Mouse (Mus musculus) forebrain, postnatal 0 days (tissue): ENCODE data around the gene Cga. TPM values are rescaled to one million over a fixed set of nuclear protein-coding genes. Genes with fewer than 3 reads are reported as not detected.

Experiments used
- ATAC-seq: fragments of 200-750 bp; cut with Nextera tagmentation; 2 replicates; pipeline ENCODE4 v1.8.0; 2017; ENCODE audit warnings: mild to moderate bottlenecking, moderate library complexity
- DNase-seq: peaks from one replicate; pipeline ENCODE4 v3.0.0-alpha.2; 2015
- H3K27ac ChIP-seq: fragments of 300-500 bp; sonication (generic); 2 replicates; pipeline ENCODE4 v1.5.1; 2014; ENCODE audit warnings: low read depth, mild to moderate bottlenecking, antibody characterized with exemption, low read length, moderate library complexity, mixed read lengths
- H3K27me3 ChIP-seq: fragments of 300-500 bp; sonication (generic); 2 replicates; pipeline ENCODE4 v1.6.1; 2014; ENCODE audit warnings: mild to moderate bottlenecking, low read length, mixed read lengths; ENCODE audit not compliant: insufficient read depth
- H3K36me3 ChIP-seq: fragments of 300-500 bp; sonication (generic); 2 replicates; pipeline ENCODE4 v1.6.1; 2014; ENCODE audit warnings: mild to moderate bottlenecking, moderate library complexity; ENCODE audit not compliant: insufficient read depth
- H3K4me1 ChIP-seq: fragments of 300-500 bp; sonication (generic); 2 replicates; pipeline ENCODE4 v1.6.1; 2014; ENCODE audit warnings: antibody characterized with exemption; ENCODE audit not compliant: insufficient read depth
- H3K4me2 ChIP-seq: fragments of 300-500 bp; sonication (generic); 2 replicates; pipeline ENCODE4 v1.6.1; 2014; ENCODE audit warnings: low read depth, mild to moderate bottlenecking, moderate library complexity
- H3K4me3 ChIP-seq: fragments of 300-500 bp; sonication (generic); 2 replicates; pipeline ENCODE4 v1.5.1; 2014; ENCODE audit warnings: low read depth, low read length, mixed read lengths
- H3K9ac ChIP-seq: fragments of 300-500 bp; sonication (generic); 2 replicates; pipeline ENCODE4 v1.6.1; 2014; ENCODE audit warnings: mild to moderate bottlenecking
- H3K9me3 ChIP-seq: fragments of 300-500 bp; sonication (generic); 2 replicates; pipeline ENCODE4 v1.6.1; 2016; ENCODE audit warnings: low read length
- CTCF ChIP-seq: sonication (generic); IDR thresholded peaks from 2 replicates; pipeline ENCODE4 v1.5.1; 2016; ENCODE audit warnings: antibody characterized with exemption, control low read depth, low read depth
- WGBS: fragments of 180-500 bp; shearing (Covaris S2); extraction: QIAGEN DNeasy Blood & Tissue Kit; methylation state at CpG from one replicate; pipeline ENCODE4 v1.1.7; 2014; 5-methylcytosine and 5-hydroxymethylcytosine counted together
- polyA plus RNA-seq: library from polyadenylated mRNA; unstranded; fragments of >200 nt; fragmentation: Nextera tagmentation; extraction: Ambion mirVana; gene quantifications from 2 replicates; pipeline ENCODE4 v1.2.1, GENCODE M21; 2015
- total RNA-seq: library from RNA; depleted of rRNA; stranded (reverse); fragments of >200 nt; gene quantifications from 2 replicates; pipeline ENCODE4 v1.2.3, GENCODE M21; 2014

The Cga gene
- total and polyA plus RNA-seq, 2 experiments from 2014 or later, result not detected

DNA sequence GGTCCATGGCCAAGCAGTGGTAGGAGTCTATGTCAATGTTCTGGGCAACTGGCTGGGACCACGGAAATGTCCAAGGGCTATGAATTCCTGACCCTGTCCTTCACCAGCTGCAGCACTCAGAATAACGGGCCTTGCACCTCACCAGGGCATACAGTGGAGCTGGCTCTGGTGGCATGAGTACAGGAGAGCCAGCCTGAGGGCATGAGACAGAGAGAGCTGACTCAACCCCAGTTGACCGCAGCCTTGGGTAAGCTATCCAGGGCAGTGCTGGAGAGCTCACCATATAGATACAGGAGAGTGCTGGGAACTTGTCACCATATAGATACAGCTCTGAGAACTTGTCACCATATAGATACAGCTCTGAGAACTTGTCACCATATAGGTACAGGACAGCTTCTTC is 34.2 kb upstream of the Cga start:
- Histone ChIP-seq H3K27ac (no peak overlapping the region), H3K27me3 (no peaks in the 10 kb centered on the region), H3K36me3 (no peaks in the 10 kb centered on the region), H3K4me1 (no peaks in the 10 kb centered on the region), H3K9me3 (no peaks in the 10 kb centered on the region), H3K4me2 (no peak overlapping the region), H3K9ac (no peak overlapping the region), H3K4me3 (no peak overlapping the region)
- no peak for ATAC-seq
- TF ChIP-seq CTCF, result no peak
- 96% methylated on average over 3 of the region's 3 CpGs for WGBS
- no peak for DNase-seq

GRCm38 (mm10) chr4:34861438-34861837 is 32.1 kb upstream of the Cga start:
- H3K27me3 ChIP-seq, result no peaks in the 10 kb centered on the region
- no peak for TF ChIP-seq CTCF
- no peak overlapping the region for H3K4me2 ChIP-seq
- no peak overlapping the region for H3K9ac ChIP-seq
- H3K9me3 ChIP-seq, result no peaks in the 10 kb centered on the region
- H3K27ac ChIP-seq, result no peak overlapping the region
- no peaks in the 10 kb centered on the region for H3K36me3 ChIP-seq
- DNase-seq, result no peak
- no peak overlapping the region for H3K4me3 ChIP-seq
- ATAC-seq, result no peak
- 91% methylated on average over 3 of the region's 3 CpGs for WGBS
- H3K4me1 ChIP-seq, result no peaks in the 10 kb centered on the region

DNA sequence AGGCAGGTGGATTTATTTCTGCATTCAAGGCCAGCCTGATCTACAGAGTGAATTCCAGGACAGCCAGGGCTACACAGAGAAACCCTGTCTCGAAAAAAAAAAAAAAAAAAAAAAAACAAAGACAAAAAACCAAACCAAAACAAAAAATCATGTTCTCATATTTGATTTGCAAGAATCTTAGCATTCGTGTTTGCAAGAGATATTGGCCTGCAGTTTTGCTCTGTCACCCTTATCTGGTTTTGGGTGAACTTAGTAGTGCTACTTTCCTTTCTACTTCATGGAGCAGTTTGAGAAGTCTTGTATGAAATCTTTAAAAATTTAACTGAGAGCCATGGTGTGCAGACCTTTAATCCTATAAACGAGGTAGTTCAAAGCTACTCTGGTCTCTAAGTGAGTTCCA is 23.8 kb upstream of the Cga start:
- TF ChIP-seq CTCF, result no peak
- 70% methylated on average over 3 of the region's 3 CpGs for WGBS
- no peak for DNase-seq
- Histone ChIP-seq H3K9me3 (no peaks in the 10 kb centered on the region), H3K36me3 (no peaks in the 10 kb centered on the region), H3K4me2 (no peak overlapping the region), H3K27ac (no peak overlapping the region), H3K4me3 (no peak overlapping the region), H3K4me1 (no peaks in the 10 kb centered on the region), H3K9ac (no peak overlapping the region), H3K27me3 (no peaks in the 10 kb centered on the region)
- no peak for ATAC-seq

- ATAC-seq (no peak), DNase-seq (no peak)
- Histone ChIP-seq H3K4me1 (peaks cover 3% of the 10 kb centered on the region; the same call in 1 of the 2 replicates), H3K4me3 (no peak overlapping the region), H3K9me3 (no peaks in the 10 kb centered on the region), H3K4me2 (no peak overlapping the region), H3K27ac (no peak overlapping the region), H3K27me3 (no peaks in the 10 kb centered on the region), H3K36me3 (no peaks in the 10 kb centered on the region), H3K9ac (no peak overlapping the region)
- no peak for TF ChIP-seq CTCF
- WGBS, result 95% methylated on average over 4 of the region's 4 CpGs
Observed at GRCm38 (mm10) chr4:34872896-34873495, 20.6 kb upstream of the Cga start.

DNA sequence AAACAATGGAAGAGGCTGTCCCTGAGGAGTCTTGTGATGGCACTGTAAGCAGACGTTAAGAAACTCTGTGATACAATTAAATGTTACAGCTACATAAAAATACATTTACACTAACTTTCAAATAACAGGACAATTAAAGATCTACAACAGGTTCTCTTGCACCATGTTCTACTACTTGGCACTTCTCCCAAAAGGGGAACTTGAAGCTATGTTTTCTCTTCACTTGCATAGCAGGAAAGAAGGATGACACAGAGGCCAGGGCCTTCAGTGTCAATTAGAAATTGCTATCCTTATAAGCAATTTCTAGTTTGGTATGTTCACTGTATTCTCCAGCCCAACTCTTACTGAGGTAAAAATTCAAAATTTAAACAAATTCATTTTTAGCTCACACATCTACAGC is 19.3 kb upstream of the Cga start:
- H3K9me3 ChIP-seq, result no peaks in the 10 kb centered on the region
- WGBS, result 66% methylated on average over 1 of the region's 1 CpGs
- no peak overlapping the region for H3K4me2 ChIP-seq
- no peak overlapping the region for H3K9ac ChIP-seq
- no peak for DNase-seq
- no peak overlapping the region for H3K4me3 ChIP-seq
- H3K27ac ChIP-seq, result no peak overlapping the region
- no peaks in the 10 kb centered on the region for H3K27me3 ChIP-seq
- no peak for TF ChIP-seq CTCF
- H3K4me1 ChIP-seq, result peaks cover 3% of the 10 kb centered on the region; the same call in 1 of the 2 replicates
- no peaks in the 10 kb centered on the region for H3K36me3 ChIP-seq
- no peak for ATAC-seq

- no peak for TF ChIP-seq CTCF
- Histone ChIP-seq H3K9me3 (no peaks in the 10 kb centered on the region), H3K9ac (no peak overlapping the region), H3K27ac (no peak overlapping the region), H3K4me1 (peaks cover 7% of the 10 kb centered on the region), H3K4me3 (peak overlapping the region; percentile 100; the same call in 1 of the 2 replicates), H3K27me3 (no peaks in the 10 kb centered on the region), H3K4me2 (peak overlapping the region; percentile 54), H3K36me3 (no peaks in the 10 kb centered on the region)
- DNase-seq (no peak), ATAC-seq (no peak)
- 85% methylated on average over 10 of the region's 10 CpGs for WGBS
Observed at GRCm38 (mm10) chr4:34880921-34881650, 12.5 kb upstream of the Cga start.

DNA sequence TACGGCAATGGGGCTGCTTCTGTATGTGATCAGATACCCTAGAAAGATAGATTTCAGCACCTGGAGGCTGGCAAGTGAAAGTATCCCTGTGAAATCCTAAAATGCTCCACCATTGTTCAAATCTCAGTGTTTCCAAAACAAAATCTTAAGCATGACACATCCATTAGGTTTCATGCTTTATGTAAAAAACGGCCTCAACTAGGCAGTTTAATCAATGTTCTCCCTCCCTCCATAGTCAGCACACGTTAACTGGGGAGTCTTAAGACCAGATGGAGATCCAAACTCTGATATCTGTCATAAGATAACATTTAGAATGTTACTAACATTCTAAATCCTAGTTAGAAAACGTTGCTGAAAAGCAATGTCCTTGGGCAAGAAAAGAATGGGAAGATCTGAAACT is 11.7 kb upstream of the Cga start:
- no peaks in the 10 kb centered on the region for H3K9me3 ChIP-seq
- 10% methylated on average over 4 of the region's 4 CpGs for WGBS

More for the DNA sequence above, 11.7 kb upstream of the Cga start:
- peak overlapping the region; percentile 54 for H3K4me2 ChIP-seq
- peak overlapping the region; percentile 100 for H3K4me3 ChIP-seq
- TF ChIP-seq CTCF, result no peak
- peaks cover 7% of the 10 kb centered on the region for H3K4me1 ChIP-seq
- H3K9ac ChIP-seq, result peak overlapping the region; percentile 94
- ATAC-seq (no peak), DNase-seq (peak; percentile 32)
- H3K27ac ChIP-seq, result peak overlapping the region; percentile 98
- H3K27me3 ChIP-seq, result no peaks in the 10 kb centered on the region
- no peaks in the 10 kb centered on the region for H3K36me3 ChIP-seq
